Mouse (Mus musculus): ENCODE data around the gene Kdm5b.
A peak's percentile ranks its signal among the peaks of the same experiment; 100 is the strongest.

Gene Kdm5b

DNA sequence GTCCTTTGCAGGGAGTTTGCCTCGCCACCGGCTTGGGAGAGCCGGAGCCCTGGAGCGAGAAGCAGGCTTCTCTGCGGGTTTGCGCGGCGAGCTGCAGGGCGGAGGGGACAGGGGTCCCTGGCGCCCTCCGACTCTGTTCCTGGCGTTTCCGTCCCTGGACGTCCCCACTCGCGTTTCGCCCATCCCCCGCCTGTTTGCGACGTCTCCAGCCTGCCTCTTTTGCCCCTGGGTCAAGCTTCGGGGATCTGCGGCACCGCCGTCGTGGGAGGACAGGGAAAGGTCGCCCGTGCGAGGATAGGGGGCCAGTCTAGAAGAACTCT lies 87.0 kb downstream of the Kdm5b start:
- DNase-seq (ENCODE audit: inconsistent ontology term): no peak

DNA sequence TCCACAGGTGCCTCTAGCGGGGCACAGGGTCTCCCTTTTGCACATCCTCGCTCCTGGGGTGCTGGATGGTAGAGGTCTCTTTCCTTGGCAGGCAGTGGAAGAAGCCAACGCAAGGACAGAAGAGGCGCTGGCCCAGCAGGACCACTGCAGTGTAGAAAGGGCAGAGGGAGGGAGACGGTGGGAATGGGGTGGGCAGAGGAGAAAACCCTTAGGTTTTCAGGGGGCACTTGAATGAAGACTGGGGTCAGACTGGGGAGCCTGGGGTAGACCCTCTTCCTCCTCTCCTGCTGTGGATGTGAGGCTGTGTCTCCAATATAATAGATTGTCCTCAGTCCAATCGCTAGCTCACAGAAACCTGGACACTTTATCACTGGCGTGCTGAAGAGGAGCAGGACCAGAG lies 87.6 kb downstream of the Kdm5b start:
- DNase-seq (ENCODE audit: inconsistent ontology term): no peak

DNA sequence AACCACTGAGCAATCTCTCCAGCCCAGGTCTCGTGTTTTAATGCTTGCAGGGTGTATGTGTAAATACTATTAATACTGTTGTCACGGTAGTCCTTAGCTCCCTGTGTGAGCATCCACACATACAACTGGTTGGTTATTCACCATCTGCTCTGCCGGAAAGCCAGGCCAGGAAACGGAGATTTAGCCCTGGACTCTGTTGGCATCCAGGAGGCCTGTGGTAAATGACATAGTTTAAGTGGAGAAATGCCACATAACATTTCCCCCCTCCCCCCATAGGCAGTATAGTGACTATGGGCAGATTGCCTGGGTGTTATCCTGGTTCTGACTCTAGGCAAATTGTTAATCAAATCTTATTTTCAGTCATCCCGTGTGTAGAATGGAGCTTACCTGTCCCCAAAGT lies 90.8 kb downstream of the Kdm5b start:
- no peak for DNase-seq (ENCODE audit: inconsistent ontology term)

DNA sequence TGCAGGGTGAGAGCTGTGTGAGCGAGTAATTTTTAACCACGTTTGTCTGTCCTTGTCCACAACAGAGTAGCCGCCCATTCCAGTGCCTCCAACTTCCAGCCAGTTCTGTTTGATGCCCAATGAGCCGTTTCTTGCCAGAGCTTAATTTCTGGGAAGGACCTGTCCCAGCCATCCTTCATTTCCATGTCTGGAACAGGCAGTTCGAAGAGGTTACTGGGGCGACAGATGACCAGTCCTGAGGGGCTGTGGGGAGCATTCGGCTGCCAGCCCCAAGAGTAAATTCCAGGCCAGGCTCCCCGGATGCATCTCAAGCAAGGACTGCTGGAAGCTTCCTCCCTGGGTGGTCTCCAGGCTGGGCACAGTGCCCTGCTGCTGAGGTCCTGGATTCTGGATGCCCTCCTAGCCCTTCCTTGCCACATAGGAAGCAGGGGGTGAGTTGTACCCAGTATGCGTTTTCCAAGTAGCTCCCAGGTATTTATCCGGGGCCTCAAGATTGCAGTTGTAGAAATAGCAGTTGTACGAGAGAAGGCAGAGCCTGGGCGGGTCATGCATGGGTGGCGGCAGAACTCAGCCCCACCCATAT lies 91.4 kb downstream of the Kdm5b start:
- DNase-seq (ENCODE audit: inconsistent ontology term): peak; percentile 56

DNA sequence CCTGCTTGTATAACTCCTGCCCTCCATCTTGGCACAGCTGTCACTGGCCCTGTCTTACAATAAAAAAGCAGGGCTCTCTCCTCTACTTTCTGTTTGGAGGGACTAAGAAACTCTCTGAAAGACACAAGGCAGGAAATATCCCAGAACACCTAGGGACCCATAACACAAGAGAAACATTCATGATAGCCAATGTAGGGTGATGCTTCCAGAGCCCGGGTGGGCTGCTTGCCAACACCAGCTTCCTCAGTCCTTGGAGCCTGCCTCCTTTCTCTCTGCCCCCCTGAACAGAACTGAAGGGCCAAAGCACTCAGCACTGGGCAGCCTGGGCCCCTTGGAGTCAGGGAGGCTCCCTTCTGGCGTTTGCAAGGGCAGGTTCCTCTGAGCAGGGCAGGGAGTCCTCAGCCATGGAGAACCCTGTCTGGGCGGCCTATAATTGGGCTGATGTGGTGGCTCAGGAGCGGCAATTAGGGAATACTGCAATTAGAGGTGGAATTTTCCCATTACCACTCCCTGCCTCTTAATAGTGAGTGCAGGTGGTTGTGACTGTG lies 92.0 kb downstream of the Kdm5b start:
- peak; percentile 46 for DNase-seq (ENCODE audit: inconsistent ontology term)

DNA sequence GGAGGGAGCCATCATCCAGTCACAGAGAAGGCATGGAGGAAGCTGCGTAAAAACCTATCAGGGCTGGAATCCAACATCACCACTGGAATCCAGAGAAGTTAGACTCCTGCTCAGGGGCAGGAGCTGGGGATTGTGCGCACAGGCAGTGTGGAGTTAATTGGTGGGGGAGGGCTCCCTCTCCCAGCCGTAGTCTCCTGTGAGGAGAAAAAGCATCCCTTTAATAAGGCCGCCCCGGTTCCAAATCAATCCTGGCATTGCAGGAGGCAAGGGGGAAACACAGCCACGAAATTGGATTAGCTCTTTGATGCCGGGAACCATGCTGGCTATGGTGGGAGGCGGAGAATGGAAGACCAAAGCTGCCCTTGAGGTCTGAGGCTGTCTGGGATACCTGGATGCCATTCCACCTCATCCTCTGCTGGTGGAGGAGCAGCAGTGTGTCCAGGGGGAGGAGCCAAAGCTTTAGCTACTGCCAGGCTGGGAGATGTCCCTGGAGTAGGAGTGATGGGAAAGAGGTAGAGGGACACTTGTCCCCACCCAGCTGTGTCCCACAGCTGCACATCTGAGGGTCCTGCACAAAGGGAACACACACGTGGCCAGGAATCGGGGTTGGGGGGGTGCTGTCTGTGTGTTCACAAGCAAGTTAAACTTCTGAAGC lies 93.8 kb downstream of the Kdm5b start:
- no peak for DNase-seq (ENCODE audit: inconsistent ontology term)

DNA sequence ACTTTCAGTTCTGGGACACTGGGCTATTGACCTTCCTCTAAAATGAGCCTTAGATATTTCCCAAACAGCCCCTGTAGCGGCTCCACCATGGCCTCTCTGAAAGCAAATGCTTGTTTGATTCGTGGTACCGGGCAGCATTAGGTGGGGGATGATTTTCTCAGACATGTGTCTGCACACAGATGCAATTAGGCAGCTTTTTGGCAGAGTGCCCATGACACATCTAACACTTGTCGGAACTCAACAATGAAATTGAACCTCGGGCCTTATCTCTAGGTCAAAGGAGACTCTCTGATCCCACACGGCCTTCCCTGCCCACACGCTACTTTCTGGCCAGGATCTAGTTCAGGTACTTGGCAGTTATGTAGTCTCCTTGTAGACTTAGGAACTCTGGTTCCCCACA lies 98.9 kb downstream of the Kdm5b start:
- no peak for DNase-seq (ENCODE audit: inconsistent ontology term)

DNA sequence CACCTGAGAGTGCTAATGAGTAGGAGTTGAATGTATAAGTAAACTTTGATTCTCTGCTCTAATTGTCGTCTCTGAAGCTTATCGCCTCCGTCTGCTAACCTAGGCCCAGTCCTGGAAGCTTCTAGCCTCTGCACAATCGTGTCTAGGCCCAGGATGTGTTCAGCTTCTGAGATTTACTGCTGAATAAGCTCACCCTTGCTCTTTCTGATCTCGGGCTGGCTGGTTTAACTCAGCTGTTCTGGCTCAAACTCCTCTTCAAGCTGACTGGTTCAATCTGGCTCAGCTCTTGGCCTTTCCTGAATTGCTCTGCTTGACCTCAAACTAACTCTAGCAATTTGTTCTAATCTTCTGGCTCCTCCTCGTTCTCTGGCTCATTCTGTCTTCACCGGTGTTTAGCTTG lies 100.2 kb downstream of the Kdm5b start:
- no peak for DNase-seq (ENCODE audit: inconsistent ontology term)

DNA sequence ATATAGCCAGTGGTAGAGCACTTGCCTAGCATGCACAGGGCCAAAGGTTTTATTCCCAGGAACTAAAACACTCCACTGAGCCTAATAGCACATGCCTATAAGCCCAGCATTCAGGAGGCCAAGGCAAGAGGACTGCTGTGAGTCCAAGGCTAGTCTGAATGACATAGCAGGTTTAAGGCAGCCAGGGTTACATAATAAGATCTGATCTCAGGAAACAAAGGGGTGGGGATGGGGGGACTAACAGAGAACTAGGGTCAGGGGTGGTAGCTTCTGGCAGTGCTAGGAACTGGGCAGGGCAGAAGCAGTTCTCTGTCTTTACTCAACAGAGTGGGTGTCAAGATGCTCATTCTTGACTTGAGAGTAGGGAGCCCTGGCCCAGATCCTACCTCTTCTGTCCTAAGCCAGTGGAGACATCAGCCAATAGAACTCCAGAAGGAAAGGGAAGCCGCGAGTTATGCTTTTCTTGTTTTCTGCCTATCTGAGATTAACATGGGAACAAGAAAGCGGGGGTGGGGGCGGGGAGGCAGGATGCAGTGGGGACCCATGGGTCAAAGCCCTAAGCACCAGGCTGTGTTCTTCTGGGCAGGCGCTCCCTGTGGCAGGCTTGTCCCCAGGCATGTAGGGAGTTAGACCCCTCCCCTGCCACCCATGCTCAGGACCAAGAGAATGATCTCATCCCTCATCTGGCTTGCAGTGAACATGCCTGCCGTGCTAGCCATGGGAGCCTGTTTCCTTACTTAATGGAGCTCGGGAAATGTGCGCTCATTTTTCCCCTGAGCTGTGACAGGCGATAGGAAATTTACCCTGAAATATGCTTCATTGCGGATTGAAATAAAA lies 111.5 kb downstream of the Kdm5b start:
- DNase-seq (ENCODE audit: inconsistent ontology term): no peak

DNA sequence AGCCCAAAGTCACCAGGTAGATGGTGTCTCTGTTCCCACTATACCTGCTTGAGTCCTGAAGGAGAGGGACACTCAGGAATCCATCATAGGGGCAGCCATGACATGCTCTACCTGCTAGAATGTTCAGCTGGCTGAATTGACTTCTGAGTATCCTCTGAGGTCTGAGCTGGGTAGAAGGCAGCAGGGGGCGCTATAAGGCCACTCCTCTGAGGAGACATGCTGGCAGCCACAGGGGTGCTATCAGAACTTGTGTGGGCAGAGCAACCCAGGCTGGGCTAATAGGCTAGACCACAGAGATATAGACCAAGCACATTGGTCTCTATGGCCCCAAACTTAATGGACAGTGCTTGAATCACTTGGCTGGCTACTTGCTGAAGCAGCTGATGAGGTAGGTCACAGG lies 114.3 kb downstream of the Kdm5b start:
- no peak for DNase-seq (ENCODE audit: inconsistent ontology term)

DNA sequence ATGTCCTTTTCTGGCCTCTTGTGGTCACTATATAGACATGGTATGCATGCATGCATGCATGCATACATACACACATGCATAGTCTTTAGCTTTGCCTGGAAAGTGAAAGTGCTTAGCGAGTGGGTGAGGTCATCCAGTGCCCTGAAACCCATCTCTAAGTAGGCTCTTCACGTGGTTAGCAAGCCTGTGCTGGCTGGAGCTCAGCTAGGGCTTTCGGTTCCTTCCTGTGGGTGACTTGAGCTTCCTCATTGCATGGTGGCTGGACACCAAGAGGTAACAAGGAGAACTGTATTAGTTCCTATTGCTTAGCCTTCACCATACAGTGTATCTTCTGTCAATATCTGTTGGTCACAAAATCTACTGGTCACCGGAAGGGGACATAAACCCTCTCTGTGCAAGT lies 119.5 kb downstream of the Kdm5b start:
- DNase-seq (ENCODE audit: inconsistent ontology term): no peak

DNA sequence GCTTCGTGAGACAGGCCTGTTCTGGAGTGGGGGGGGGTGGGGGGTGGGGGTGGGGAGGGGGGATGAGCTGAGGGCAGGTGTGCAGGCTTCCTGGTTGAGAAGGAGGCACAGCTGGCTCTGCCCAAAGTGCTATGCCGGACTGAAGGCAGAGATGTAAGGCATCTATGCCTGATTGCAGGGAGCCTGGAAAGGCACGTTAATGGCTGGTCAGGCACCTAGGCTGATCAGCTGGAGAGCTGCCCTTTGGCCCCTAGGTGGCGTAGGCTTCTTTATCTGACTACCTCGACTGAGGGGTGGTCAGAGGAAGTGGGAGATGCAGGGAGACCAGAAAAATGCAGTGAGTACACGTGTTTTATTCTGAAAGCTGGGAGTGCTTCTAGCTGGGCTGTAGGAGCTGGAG lies 120.6 kb downstream of the Kdm5b start:
- DNase-seq (ENCODE audit: inconsistent ontology term): no peak

DNA sequence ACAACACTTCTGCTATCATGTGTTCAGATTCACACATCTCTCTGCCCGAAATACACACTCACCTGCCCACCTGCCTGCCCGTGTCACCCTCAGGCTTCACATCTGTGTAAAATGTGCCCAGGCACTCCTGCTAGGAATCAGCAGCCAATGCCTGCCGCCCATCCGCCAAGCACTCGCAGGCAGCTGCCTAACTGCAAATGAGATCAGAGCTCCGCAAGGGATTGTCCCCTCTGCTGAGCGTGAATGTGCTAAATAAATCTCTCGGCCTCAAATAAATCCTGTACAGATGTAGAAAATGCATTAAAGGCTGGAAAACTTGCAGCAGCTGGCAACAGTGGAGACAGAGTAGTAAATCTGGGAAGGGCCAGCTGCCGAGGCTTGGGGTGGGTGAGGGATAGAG lies 122.5 kb downstream of the Kdm5b start:
- no peak for DNase-seq (ENCODE audit: inconsistent ontology term)

All from Muller cell, postnatal 12 days (primary cell).